Mouse (Mus musculus) heart, embryonic 12.5 days (tissue): ENCODE data around the gene Bfsp2. TPM values are rescaled to one million over a fixed set of nuclear protein-coding genes. Genes with fewer than 3 reads are reported as not detected.

ENCODE experiments used
- ATAC-seq: fragments of 200-750 bp; cut with Nextera tagmentation; 2 replicates; pipeline ENCODE4 v1.8.0; 2017; ENCODE audit warnings: moderate TSS enrichment, moderate library complexity; ENCODE audit not compliant: insufficient number of reproducible peaks, low FRiP score
- H3K27ac ChIP-seq: fragments of 300-500 bp; sonication (generic); 2 replicates; pipeline ENCODE4 v1.5.1; 2016; ENCODE audit warnings: mild to moderate bottlenecking, moderate library complexity; ENCODE audit not compliant: poor library complexity, severe bottlenecking
- H3K27me3 ChIP-seq: fragments of 300-500 bp; sonication (generic); replicated peaks from 2 replicates; pipeline ENCODE4 v1.6.1; 2016; ENCODE audit warnings: mild to moderate bottlenecking, moderate library complexity
- H3K36me3 ChIP-seq: fragments of 300-500 bp; sonication (generic); 2 replicates; pipeline ENCODE4 v1.6.1; 2016; ENCODE audit warnings: mild to moderate bottlenecking, moderate library complexity
- H3K4me1 ChIP-seq: fragments of 300-500 bp; sonication (generic); replicated peaks from 2 replicates; pipeline ENCODE4 v1.6.1; 2016; ENCODE audit warnings: mild to moderate bottlenecking
- H3K4me2 ChIP-seq: fragments of 300-500 bp; sonication (generic); 2 replicates; pipeline ENCODE4 v1.6.1; 2016; ENCODE audit warnings: mild to moderate bottlenecking, moderate library complexity
- H3K4me3 ChIP-seq: fragments of 300-500 bp; sonication (generic); 2 replicates; pipeline ENCODE4 v1.5.1; 2016; ENCODE audit warnings: mild to moderate bottlenecking
- H3K9ac ChIP-seq: fragments of 300-500 bp; sonication (generic); 2 replicates; pipeline ENCODE4 v1.6.1; 2016; ENCODE audit warnings: mild to moderate bottlenecking, moderate library complexity
- H3K9me3 ChIP-seq: fragments of 300-500 bp; sonication (generic); replicated peaks from 2 replicates; pipeline ENCODE4 v1.6.1; 2016; ENCODE audit warnings: mild to moderate bottlenecking, moderate library complexity
- WGBS: fragments of 180-500 bp; shearing (Covaris S2); methylation state at CpG from one replicate; pipeline ENCODE4 v1.1.7; 2016; 5-methylcytosine and 5-hydroxymethylcytosine counted together
- polyA plus RNA-seq: library from polyadenylated mRNA; unstranded; fragments of >200 nt; fragmentation: Nextera tagmentation; extraction: Ambion mirVana; gene quantifications from 2 replicates; pipeline ENCODE4 v1.2.1, GENCODE M21; 2016

Bfsp2 gene
- polyA plus RNA-seq, 1 experiment from 2014 or later = 0.37 TPM

DNA sequence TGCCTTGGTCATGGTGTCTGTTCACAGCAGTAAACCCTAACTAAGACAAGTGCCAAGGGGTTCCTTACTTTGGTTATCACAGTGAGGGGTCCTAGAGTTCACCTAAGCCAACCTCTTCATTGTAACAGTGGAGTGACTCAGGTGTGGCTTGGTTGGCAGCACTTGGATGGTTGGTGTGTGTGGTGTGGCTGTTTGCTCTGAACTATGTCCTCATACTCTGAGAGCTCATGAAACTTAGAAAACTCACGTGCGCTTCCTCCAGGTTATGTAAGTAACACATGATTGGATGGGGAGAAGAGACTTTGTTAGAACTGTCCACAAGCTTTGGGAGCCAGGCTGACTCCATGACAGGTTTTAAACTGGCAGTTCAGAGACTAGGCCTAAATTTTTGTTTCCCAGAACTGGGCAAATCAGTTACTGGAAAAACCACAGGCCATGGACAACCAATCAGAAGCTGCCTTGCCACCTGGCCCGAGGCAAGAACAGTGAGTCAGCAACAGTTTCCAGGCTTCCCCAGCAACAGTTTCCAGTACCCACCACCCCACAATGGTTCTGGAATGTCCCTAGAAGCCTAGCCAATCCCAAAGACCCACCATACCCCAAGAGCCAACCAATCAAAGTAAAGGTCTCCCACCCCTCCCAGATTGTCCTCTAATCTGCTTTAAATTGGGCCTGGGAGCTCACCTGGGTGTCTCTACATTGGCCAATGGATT, 23.5 kb upstream of the Bfsp2 start:
- peaks cover 44% of the 10 kb centered on the region for H3K4me1 ChIP-seq
- no peak overlapping the region for H3K4me2 ChIP-seq
- peaks cover 20% of the 10 kb centered on the region for H3K36me3 ChIP-seq
- no peak overlapping the region for H3K9ac ChIP-seq
- no peak for ATAC-seq
- WGBS = 91% methylated on average over 3 of the region's 3 CpGs
- no peak overlapping the region for H3K27ac ChIP-seq
- H3K4me3 ChIP-seq = no peak overlapping the region
- H3K27me3 ChIP-seq = no peaks in the 10 kb centered on the region
- H3K9me3 ChIP-seq = no peaks in the 10 kb centered on the region

GRCm38 (mm10) chr9:103502655-103503054, 22.4 kb upstream of the Bfsp2 start:
- 85% methylated on average over 2 of the region's 2 CpGs for WGBS
- Histone ChIP-seq H3K4me2 (0 out of 2 replicates have a peak overlapping the region, but pooled peaks have one; percentile 38), H3K36me3 (peaks cover 29% of the 10 kb centered on the region), H3K27ac (no peak overlapping the region), H3K4me1 (peaks cover 34% of the 10 kb centered on the region), H3K4me3 (no peak overlapping the region), H3K27me3 (no peaks in the 10 kb centered on the region), H3K9me3 (no peaks in the 10 kb centered on the region), H3K9ac (no peak overlapping the region)
- ATAC-seq = no peak

DNA sequence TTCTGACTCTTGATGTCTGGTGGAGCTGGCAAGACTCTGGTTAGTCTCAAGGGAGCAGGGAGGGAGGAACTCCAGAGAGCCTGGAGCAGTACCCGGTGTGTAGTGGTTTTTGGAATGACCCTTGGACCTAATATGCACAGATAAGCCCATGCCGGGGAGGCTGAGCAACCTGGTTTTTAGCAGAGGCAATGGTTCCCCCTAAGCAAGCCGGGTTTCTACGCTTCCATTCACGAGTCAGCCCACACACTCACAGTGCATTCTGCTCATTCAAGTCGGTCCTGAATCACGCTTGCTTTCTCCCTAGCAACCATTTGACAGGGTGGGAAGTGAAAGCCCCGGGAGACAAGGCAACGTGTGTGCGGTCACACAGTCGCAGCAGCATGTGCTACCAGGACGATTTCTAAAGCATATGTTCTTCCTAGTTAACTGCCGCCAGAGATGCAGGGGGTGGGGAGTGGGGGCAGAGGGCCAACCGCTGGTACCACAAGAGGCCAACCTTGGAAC, 21.7 kb upstream of the Bfsp2 start:
- H3K36me3 ChIP-seq = peaks cover 33% of the 10 kb centered on the region
- H3K27me3 ChIP-seq = no peaks in the 10 kb centered on the region
- 0 out of 2 replicates have a peak, but pooled peaks have one; percentile 38 for ATAC-seq
- H3K4me3 ChIP-seq = no peak overlapping the region
- peaks cover 30% of the 10 kb centered on the region for H3K4me1 ChIP-seq
- H3K27ac ChIP-seq = peak overlapping the region; percentile 33; the same call in 1 of the 2 replicates
- peak overlapping the region; percentile 38 for H3K4me2 ChIP-seq
- WGBS = 10% methylated on average over 14 of the region's 14 CpGs
- no peaks in the 10 kb centered on the region for H3K9me3 ChIP-seq
- peak overlapping the region; percentile 33; the same call in 1 of the 2 replicates for H3K9ac ChIP-seq

- Histone ChIP-seq H3K36me3 (peaks cover 37% of the 10 kb centered on the region), H3K27me3 (no peaks in the 10 kb centered on the region), H3K4me2 (no peak overlapping the region), H3K27ac (no peak overlapping the region), H3K4me3 (no peak overlapping the region), H3K4me1 (peaks cover 32% of the 10 kb centered on the region), H3K9me3 (no peaks in the 10 kb centered on the region), H3K9ac (no peak overlapping the region)
- 90% methylated on average over 18 of the region's 18 CpGs for WGBS
- no peak for ATAC-seq
These were observed 19.1 kb upstream of the Bfsp2 start for GRCm38 (mm10) chr9:103499366-103499765.

DNA sequence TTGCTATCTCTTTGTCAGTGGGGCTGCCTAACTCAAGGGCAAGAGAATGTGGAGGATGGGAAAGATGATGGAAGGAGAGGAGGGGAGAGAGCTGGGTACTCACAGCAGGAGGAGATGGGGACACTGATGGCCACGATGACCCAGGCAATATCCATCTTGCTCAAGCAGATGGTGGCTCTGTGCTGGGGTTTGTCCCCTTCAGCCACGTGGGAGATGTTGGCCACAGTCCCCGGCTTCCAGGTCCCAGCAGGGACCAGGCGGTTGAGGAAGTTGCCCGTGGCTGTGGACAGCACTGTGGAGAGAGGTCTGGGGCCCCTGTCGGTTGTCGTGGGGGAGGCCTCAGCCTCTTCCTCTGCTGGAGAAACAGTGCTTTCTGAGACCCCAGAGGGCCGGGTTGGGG, 18.5 kb upstream of the Bfsp2 start:
- peaks cover 33% of the 10 kb centered on the region for H3K36me3 ChIP-seq
- H3K4me3 ChIP-seq = no peak overlapping the region
- ATAC-seq = no peak
- WGBS = 68% methylated on average over 8 of the region's 8 CpGs
- peaks cover 35% of the 10 kb centered on the region for H3K4me1 ChIP-seq
- no peak overlapping the region for H3K27ac ChIP-seq
- no peak overlapping the region for H3K4me2 ChIP-seq
- no peak overlapping the region for H3K9ac ChIP-seq
- H3K9me3 ChIP-seq = no peaks in the 10 kb centered on the region
- no peaks in the 10 kb centered on the region for H3K27me3 ChIP-seq

DNA sequence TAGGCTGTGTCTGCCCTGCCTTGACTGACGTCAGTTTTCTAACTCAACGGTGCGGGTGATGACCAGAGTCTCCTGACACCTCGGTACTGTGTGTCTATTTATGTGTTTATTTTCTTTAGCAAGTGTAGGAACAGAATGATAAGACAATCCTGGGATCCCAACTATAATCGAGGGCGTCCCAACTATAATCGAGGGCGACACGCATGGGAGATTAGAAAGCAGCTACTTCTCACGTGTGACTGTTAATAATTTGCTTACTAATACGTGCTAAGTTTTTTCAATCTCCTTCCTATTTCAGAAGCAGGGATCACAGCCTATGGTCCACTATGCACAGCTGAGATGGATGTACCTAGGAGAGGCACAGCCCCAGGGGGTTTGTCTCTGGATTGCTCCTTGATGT, 15.2 kb upstream of the Bfsp2 start:
- WGBS = 72% methylated on average over 11 of the region's 11 CpGs
- Histone ChIP-seq H3K4me1 (peaks cover 41% of the 10 kb centered on the region), H3K27me3 (no peaks in the 10 kb centered on the region), H3K4me2 (no peak overlapping the region), H3K4me3 (no peak overlapping the region), H3K9me3 (no peaks in the 10 kb centered on the region), H3K9ac (no peak overlapping the region), H3K27ac (no peak overlapping the region), H3K36me3 (peaks cover 39% of the 10 kb centered on the region)
- ATAC-seq = no peak

DNA sequence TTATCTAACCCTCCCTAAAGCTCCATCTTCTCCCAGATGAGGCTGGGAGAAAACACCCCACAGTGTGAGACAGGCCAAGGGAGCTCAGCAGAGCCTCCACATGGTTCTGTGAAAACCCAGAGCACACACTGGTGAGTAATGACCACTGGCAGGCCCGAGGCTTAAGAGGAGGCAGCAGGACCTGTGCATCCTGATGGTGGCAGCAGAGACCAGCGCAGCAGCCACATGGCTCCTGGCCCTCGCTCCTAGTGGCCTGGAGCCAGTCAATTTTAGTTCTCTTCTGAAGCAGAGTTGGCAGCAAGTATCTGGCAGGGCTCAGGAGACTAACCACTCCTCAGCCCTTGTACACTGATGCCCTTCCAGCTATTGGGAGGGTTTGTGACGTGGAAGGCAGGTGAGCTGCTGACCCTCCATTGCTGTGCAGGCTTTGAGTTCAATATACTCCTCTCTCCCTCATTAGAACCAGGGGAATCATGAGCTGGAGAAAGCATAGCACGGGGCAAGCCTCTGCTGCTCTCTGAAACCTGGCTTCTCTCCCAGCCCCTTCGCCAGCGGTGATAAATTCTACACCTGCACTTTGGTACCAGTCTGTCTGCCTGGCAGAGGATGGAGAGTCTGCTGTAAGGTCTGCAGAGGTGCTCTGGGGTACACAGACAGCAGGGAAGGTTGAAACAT, 14.3 kb upstream of the Bfsp2 start:
- peak; percentile 71 for ATAC-seq
- Histone ChIP-seq H3K4me1 (peaks cover 49% of the 10 kb centered on the region), H3K27me3 (no peaks in the 10 kb centered on the region), H3K4me3 (no peak overlapping the region), H3K9ac (no peak overlapping the region), H3K27ac (peak overlapping the region; percentile 12; the same call in 1 of the 2 replicates), H3K36me3 (peaks cover 30% of the 10 kb centered on the region), H3K4me2 (no peak overlapping the region), H3K9me3 (no peaks in the 10 kb centered on the region)
- WGBS = 34% methylated on average over 7 of the region's 7 CpGs

DNA sequence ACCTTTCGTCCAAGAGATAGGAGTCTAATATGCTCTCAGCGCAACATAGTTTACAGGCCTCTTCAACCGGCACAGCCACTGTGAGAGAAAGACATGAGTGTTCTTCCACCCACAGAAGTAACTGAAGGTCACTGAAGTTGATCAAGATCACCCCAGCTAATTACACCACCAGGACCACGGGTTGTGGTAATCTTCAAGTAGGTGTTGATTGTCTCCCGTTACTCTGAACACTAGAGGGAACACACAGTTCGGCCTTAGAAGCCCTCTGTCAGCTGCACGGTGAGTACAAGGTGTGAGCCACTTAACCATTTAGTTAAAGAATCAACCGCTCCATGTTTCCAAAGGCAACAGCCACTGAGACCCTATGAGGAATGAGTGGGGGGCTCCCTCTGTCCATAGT, 11.8 kb upstream of the Bfsp2 start:
- Histone ChIP-seq H3K9me3 (no peaks in the 10 kb centered on the region), H3K4me1 (peaks cover 74% of the 10 kb centered on the region)
- ATAC-seq = no peak

DNA sequence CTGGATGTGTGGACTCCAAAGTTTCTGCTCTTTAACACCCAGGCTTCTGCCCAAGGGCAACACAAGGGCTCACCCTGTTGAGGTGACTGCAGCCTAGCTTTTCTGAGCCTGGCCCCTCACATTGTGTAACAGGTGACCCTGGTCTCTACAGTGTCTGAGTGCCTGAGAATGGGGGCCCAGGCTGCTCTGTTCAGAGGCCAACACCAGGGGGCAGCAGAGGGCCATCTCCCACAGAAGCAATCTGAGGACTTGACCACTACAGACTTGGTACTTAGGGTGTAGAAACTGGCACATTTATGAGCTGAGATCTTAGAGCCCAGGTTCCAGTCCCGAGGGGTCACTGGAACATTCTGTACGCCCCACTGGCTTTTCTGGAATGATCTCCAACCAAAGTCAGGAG, 10.2 kb upstream of the Bfsp2 start:
- WGBS = 22% methylated on average over 2 of the region's 2 CpGs

More for the DNA sequence above, 11.8 kb upstream of the Bfsp2 start:
- 42% methylated on average over 8 of the region's 8 CpGs for WGBS
- no peak overlapping the region for H3K4me2 ChIP-seq
- peak overlapping the region; percentile 12; the same call in 1 of the 2 replicates for H3K27ac ChIP-seq
- H3K27me3 ChIP-seq = no peaks in the 10 kb centered on the region
- H3K4me3 ChIP-seq = no peak overlapping the region
- peaks cover 21% of the 10 kb centered on the region for H3K36me3 ChIP-seq
- no peak overlapping the region for H3K9ac ChIP-seq

GRCm38 (mm10) chr9:103489883-103490282, 9.7 kb upstream of the Bfsp2 start:
- Histone ChIP-seq H3K36me3 (peaks cover 21% of the 10 kb centered on the region), H3K27me3 (no peaks in the 10 kb centered on the region), H3K9ac (no peak overlapping the region), H3K27ac (no peak overlapping the region), H3K4me2 (no peak overlapping the region), H3K4me3 (no peak overlapping the region), H3K9me3 (no peaks in the 10 kb centered on the region), H3K4me1 (peaks cover 90% of the 10 kb centered on the region)
- 72% methylated on average over 4 of the region's 4 CpGs for WGBS
- ATAC-seq = no peak

More for the DNA sequence above, 10.2 kb upstream of the Bfsp2 start:
- ATAC-seq = peak; percentile 34; the same call in 1 of the 2 replicates
- peaks cover 21% of the 10 kb centered on the region for H3K36me3 ChIP-seq
- H3K4me1 ChIP-seq = peaks cover 90% of the 10 kb centered on the region
- H3K4me3 ChIP-seq = no peak overlapping the region
- H3K4me2 ChIP-seq = no peak overlapping the region
- no peaks in the 10 kb centered on the region for H3K9me3 ChIP-seq
- H3K27ac ChIP-seq = no peak overlapping the region
- H3K27me3 ChIP-seq = no peaks in the 10 kb centered on the region
- no peak overlapping the region for H3K9ac ChIP-seq

DNA sequence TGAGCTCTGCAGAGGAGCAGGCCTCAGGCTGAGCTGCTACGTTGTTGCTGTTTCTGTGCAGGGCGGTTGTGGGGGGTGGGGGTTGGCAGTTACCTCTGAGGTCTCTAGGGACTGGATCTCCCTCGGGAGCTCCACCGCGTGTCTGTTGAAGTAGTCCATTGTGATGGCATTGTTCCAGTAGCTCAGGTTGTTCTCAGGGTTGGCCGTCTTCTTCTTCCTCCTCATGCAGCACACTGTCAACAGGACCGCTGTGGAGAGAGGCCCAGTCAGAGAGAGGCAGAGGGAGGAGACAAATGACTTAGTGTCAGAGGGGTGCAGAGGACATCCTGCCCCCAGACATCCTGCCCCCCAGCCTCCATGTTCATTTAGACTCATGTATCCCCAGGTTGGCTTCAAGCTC, 8.9 kb upstream of the Bfsp2 start:
- no peak overlapping the region for H3K4me3 ChIP-seq
- no peak overlapping the region for H3K4me2 ChIP-seq
- no peak overlapping the region for H3K27ac ChIP-seq
- ATAC-seq = no peak
- H3K9ac ChIP-seq = no peak overlapping the region; the same call in 1 of the 2 replicates
- H3K27me3 ChIP-seq = no peaks in the 10 kb centered on the region
- peaks cover 22% of the 10 kb centered on the region for H3K36me3 ChIP-seq
- H3K9me3 ChIP-seq = no peaks in the 10 kb centered on the region
- WGBS = 41% methylated on average over 7 of the region's 7 CpGs
- H3K4me1 ChIP-seq = peaks cover 85% of the 10 kb centered on the region
